14 mouse cellular contexts compared by ENCODE assay signal in genomic region chr3:53142528-53142927, GRCm38 (mm10).
A peak's percentile ranks its signal among the peaks of the same experiment; 100 is the strongest.
DNase-seq lines count a peak whose midpoint lies in the region; ATAC-seq lines count a peak whose summit lies in the region.
"Had no signal": no experiment of that assay in that cellular context is flagged by ENCODE, and none has a peak within 500 bp of the region (broad histone marks: within the 10 kb centered on the region; RNA-seq: fewer than 3 reads in every experiment).

No protein-coding gene starts in this region.

- H3K9ac ChIP-seq in heart, embryonic 12.5 days = no peak overlapping the region
- H3K9ac ChIP-seq: liver, postnatal 0 days; neural tube, embryonic 13.5 days; stomach, embryonic 15.5 days had no signal

- H3K4me2 ChIP-seq in heart, embryonic 12.5 days = no peak overlapping the region
- H3K4me2 ChIP-seq: neural tube, embryonic 13.5 days; stomach, embryonic 15.5 days had no signal

- no peaks in the 10 kb centered on the region for H3K36me3 ChIP-seq in heart, embryonic 12.5 days
- no peaks in the 10 kb centered on the region for H3K36me3 ChIP-seq in forebrain, embryonic 10.5 days (replicated peaks)
- H3K36me3 ChIP-seq: neural tube, embryonic 13.5 days; stomach, embryonic 15.5 days had no signal

- no peak overlapping the region for H3K27ac ChIP-seq in heart, embryonic 12.5 days (ENCODE audit: poor library complexity, severe bottlenecking)
- H3K27ac ChIP-seq in forebrain, embryonic 10.5 days = no peak overlapping the region
- H3K27ac ChIP-seq: neural tube, embryonic 13.5 days; stomach, embryonic 15.5 days had no signal

- WGBS in heart, embryonic 12.5 days = 73% methylated on average over 9 of the region's 9 CpGs
- WGBS in forebrain, embryonic 10.5 days = 70% methylated on average over 9 of the region's 9 CpGs

- DNase-seq in adrenal gland, postnatal 14 days = peak; percentile 27
- no peak for DNase-seq in adrenal gland, adult 8-10 months
- peak; percentile 30 for DNase-seq in heart, adult 8-10 months (ENCODE audit: low spot score)
- peak; percentile 72 for DNase-seq in brain, adult 2 months (ENCODE audit: low read depth, low spot score)
- peak; percentile 53 to 55 for DNase-seq in cerebellum, postnatal 25 days
- DNase-seq in testis, postnatal 14 days (ENCODE audit: low spot score) = no peak
- no peak for DNase-seq in forebrain, embryonic 10.5 days (ENCODE audit: extremely low spot score, low spot score)
- DNase-seq: liver, postnatal 0 days; thymus, postnatal 14 days had no signal

- no peaks in the 10 kb centered on the region for H3K9me3 ChIP-seq in heart, embryonic 12.5 days (replicated peaks)
- no peaks in the 10 kb centered on the region for H3K9me3 ChIP-seq in forebrain, embryonic 10.5 days
- H3K9me3 ChIP-seq: neural tube, embryonic 13.5 days; stomach, embryonic 15.5 days had no signal

- H3K27me3 ChIP-seq in heart, embryonic 12.5 days (replicated peaks) = no peaks in the 10 kb centered on the region
- H3K27me3 ChIP-seq in forebrain, embryonic 10.5 days (ENCODE audit: poor library complexity, severe bottlenecking) = no peaks in the 10 kb centered on the region
- H3K27me3 ChIP-seq: neural tube, embryonic 13.5 days; Patski; stomach, embryonic 15.5 days had no signal

- peaks cover 27% of the 10 kb centered on the region for H3K4me1 ChIP-seq in heart, embryonic 12.5 days (replicated peaks)
- peaks cover 17% of the 10 kb centered on the region for H3K4me1 ChIP-seq in forebrain, embryonic 10.5 days
- H3K4me1 ChIP-seq: stomach, embryonic 15.5 days had no signal

- no peak overlapping the region for H3K4me3 ChIP-seq in heart, embryonic 12.5 days
- no peak overlapping the region for H3K4me3 ChIP-seq in forebrain, embryonic 10.5 days
- H3K4me3 ChIP-seq: neural tube, embryonic 13.5 days; stomach, embryonic 15.5 days had no signal

- ATAC-seq in heart, embryonic 12.5 days (ENCODE audit: insufficient number of reproducible peaks, low FRiP score) = no peak
- ATAC-seq: liver, postnatal 0 days; midbrain, embryonic 16.5 days; Patski had no signal

Comparison
In these comparisons a context has a peak if more than half of its experiments do, and no peak if none do; other contexts are left out.
1. DNase-seq: peak in adrenal gland, postnatal 14 days (single experiment), heart, adult 8-10 months (single experiment), brain, adult 2 months (single experiment) and cerebellum, postnatal 25 days (2 of 2); none in adrenal gland, adult 8-10 months (single experiment), testis, postnatal 14 days (single experiment) and forebrain, embryonic 10.5 days (single experiment).